Mouse (Mus musculus): ENCODE results near the gene Gys1.
"Not testable (repeated sequence)": the region's sequence is repeated elsewhere in the genome, so short reads cannot be mapped to it uniquely, and the experiment has no call there.

Gene Gys1

GRCm38 (mm10) chr7:45481374-45481927 is 46.8 kb downstream of the Gys1 start, which contains the start of gene Tulp2:
TSS of gene Tulp2 (plus strand) at chr7:45481877.
- peak; percentile 84 for DNase-seq (ENCODE audit: low spot score)

- no peak for DNase-seq (ENCODE audit: low spot score)
These were observed 47.5 kb downstream of the Gys1 start for GRCm38 (mm10) chr7:45482166-45482565.

- not testable (repeated sequence) for DNase-seq (ENCODE audit: low spot score)
These were observed 50.3 kb downstream of the Gys1 start for GRCm38 (mm10) chr7:45484985-45485384.

GRCm38 (mm10) chr7:45486158-45486557 is 51.5 kb downstream of the Gys1 start:
- no peak for DNase-seq (ENCODE audit: low spot score)

- DNase-seq (ENCODE audit: low spot score) = no peak
These were observed 52.2 kb downstream of the Gys1 start, which contains the start of gene Gm45808 for GRCm38 (mm10) chr7:45486761-45487415. TSS of gene Gm45808 (minus strand) at chr7:45486811.

- DNase-seq (ENCODE audit: low spot score) = peak; percentile 46
These were observed 53.2 kb downstream of the Gys1 start for GRCm38 (mm10) chr7:45487861-45488292.

GRCm38 (mm10) chr7:45488293-45489204 is 53.9 kb downstream of the Gys1 start, which contains the start of gene Dhdh:
TSS of gene Dhdh (minus strand) at chr7:45488805.
- peak; percentile 81 for DNase-seq (ENCODE audit: low spot score)

GRCm38 (mm10) chr7:45489578-45489977 is 54.9 kb downstream of the Gys1 start:
- no peak for DNase-seq (ENCODE audit: low spot score)

- peak; percentile 43 for DNase-seq (ENCODE audit: low spot score)
These were observed 56.2 kb downstream of the Gys1 start for GRCm38 (mm10) chr7:45490822-45491221.

GRCm38 (mm10) chr7:45491264-45491663 is 56.6 kb downstream of the Gys1 start:
- DNase-seq (ENCODE audit: low spot score) = no peak

GRCm38 (mm10) chr7:45492225-45492844 is 57.7 kb downstream of the Gys1 start:
- no peak for DNase-seq (ENCODE audit: low spot score)

GRCm38 (mm10) chr7:45492951-45493350 is 58.3 kb downstream of the Gys1 start:
- DNase-seq (ENCODE audit: low spot score) = no peak

- no peak for DNase-seq (ENCODE audit: low spot score)
These were observed 59.9 kb downstream of the Gys1 start for GRCm38 (mm10) chr7:45494548-45494947.

- DNase-seq (ENCODE audit: low spot score) = no peak
These were observed 63.8 kb downstream of the Gys1 start for GRCm38 (mm10) chr7:45498427-45498826.
